Mouse (Mus musculus) monocyte, adult 2 months (primary cell): ENCODE results near the gene Actrt2.

ENCODE experiments used
- DNase-seq, 2 experiments: peaks; one replicate each; pipeline ENCODE4 v3.0.0; 2022; ENCODE audit warnings: low spot score in 2 of 2, low read depth in 1 of 2

Actrt2 gene

GRCm38 (mm10) chr4:154667767-154668166 lies at the start of gene Actrt2:
TSS of gene Actrt2 (minus strand) at chr4:154667867.
- no peak for DNase-seq

DNA sequence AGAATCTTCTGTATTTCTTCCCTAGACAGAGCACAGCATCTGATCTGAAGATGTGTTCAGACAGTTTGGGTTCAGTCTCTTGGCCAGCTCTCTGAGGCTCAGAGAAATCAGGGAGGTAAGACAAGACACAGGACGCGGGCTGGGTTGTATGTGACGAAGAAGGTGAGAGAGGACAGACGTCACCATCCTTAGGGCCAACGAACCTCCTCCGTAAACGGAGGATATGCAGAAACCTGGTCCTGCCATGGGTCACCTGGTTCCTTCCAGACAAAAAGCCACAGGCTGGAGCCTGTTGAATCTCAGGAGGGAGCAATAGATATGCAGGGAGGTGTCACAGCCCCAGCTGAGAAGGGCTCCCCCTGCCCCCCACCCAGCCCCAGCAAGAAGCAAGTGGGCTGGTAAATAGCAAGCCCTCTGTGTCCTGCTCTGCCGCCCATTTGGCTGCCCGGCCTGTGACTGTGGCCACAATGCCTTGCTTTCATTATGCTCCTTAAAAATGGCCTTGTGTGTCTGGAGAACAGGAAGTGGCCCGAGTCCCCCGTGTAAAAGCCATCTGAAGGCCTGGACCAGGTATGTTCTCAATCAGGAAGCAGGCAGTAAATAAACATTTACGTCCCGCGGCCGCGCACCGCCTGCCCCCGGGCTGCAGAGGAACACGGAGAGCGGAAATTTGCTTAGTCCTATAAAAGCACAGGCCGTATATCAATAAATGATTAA lies 41.9 kb upstream of the Actrt2 start:
- no peak for DNase-seq

DNA sequence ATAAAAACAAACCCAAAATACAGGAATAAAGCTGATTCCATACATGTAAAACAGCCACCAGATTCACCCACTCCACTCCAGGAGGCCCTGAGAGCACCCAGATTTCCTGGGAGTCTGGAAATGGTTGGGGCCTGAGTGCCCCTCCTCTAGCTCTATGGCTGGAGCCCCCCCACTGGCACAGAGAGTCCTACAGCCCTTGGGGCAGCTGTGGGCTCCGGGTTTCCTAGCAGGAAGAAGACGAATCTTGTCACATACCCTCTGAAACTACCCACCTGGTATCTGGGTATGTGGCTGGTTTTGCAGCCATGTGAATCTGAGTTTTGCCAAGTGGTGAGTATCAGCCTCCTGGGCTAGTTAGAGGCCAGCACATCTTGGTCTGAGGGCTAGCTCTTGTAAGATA lies 41.1 kb upstream of the Actrt2 start:
- no peak for DNase-seq

DNA sequence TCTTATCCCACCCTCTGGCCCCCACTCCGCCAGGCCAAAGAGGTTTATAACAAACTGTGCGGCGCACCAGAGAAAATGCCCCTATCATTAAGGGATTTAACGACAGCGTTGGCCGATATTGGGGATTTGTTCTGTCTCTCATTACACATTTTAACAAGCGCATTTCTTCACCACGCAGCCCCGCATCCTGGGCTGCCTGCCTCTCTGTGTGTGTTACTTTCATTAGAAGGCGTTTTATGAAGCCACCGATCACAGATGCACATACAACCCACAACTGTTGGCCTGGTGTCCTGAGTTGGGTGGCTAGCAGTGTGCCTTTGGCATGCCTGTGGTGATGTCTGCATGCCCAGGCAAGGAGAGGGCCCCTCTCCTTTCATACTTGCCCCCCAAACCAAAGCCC lies 40.6 kb upstream of the Actrt2 start:
- no peak for DNase-seq

- no peak for DNase-seq
These were observed 39.9 kb upstream of the Actrt2 start for GRCm38 (mm10) chr4:154707521-154707920.

DNA sequence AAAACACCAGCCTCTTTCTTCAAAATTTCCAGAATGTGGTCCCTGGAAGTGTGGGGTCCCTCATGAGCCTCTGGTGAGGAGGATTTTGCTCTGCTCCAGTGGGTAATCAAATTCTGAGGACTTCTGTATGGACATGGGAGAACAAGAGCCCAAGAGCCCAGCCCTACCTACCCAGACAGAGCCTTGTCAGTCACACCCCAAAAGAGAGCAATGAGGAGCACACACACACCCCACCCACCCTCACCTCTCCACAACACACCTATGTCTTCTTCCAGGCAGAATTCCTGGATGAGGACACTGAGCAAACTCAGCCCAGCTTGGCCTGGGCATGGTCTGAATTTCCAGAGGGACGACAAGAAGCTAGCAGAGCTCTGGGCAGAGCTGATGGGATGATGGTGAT lies 38.8 kb upstream of the Actrt2 start:
- DNase-seq, result no peak

- DNase-seq, result no peak
These were observed 38.0 kb upstream of the Actrt2 start for GRCm38 (mm10) chr4:154705681-154706080.

- no peak for DNase-seq
These were observed 37.4 kb upstream of the Actrt2 start for GRCm38 (mm10) chr4:154705056-154705455.

DNA sequence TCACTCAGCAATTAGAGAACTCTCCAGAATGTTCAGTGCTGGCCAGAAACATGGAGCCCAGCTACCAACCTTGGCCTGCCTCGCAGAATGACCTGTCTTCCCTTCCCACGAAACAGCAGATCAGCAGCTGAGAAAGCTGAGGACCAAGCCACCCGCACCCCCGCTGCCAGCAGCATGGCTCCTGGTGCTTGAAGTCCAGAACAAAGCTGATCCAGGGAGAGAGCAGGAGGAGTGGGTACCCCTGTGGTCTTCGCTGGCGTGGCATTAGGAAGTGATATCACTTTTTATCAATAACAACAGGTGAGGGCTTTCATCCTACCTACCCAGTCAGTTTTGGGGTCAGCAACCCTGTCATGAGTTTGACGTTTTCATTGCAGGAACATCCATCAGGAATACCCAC lies 36.9 kb upstream of the Actrt2 start:
- DNase-seq, result no peak

GRCm38 (mm10) chr4:154703426-154704070 lies 35.9 kb upstream of the Actrt2 start:
- no peak for DNase-seq

DNA sequence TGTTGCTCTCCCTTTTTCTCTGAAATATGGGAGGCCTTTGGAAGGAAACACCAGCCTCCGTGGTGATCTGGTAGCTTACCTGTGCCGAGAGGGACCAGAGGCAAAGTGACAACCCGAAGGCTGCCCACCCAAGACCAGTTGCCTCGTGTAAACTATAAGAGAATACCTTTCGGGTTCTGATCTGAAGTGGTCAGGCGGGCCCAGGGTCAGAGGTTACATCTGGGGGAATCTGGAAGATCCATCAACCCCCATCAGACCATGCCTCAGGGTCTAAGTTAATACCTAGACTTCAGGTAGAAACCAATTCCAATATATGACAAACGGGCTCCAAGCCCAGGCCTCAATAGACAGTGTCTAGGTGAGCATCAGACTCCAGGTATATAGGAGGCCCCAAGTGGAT lies 35.3 kb upstream of the Actrt2 start:
- no peak for DNase-seq

- no peak for DNase-seq
These were observed 34.5 kb upstream of the Actrt2 start for GRCm38 (mm10) chr4:154702186-154702585.

GRCm38 (mm10) chr4:154700921-154701412 lies 33.3 kb upstream of the Actrt2 start:
- no peak for DNase-seq

DNA sequence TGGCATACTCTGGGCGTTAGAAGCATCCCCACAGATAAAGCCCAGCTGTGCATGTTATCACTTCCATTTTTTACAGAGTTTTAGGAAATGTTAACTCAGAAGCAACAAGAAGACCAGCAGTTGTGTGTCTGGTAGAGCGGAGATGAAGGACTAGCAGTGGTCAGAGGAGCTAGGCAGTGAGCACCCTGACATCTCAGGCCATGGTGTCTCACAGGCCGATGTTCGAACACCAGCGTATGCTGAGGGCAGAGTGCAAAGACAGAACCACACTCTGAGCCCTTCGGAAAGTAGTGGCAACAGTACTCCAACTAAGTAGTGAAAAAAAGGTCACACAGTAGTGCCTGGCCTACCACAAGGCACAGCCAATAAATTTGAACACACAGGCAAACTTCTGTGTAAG lies 32.8 kb upstream of the Actrt2 start:
- DNase-seq, result no peak

DNA sequence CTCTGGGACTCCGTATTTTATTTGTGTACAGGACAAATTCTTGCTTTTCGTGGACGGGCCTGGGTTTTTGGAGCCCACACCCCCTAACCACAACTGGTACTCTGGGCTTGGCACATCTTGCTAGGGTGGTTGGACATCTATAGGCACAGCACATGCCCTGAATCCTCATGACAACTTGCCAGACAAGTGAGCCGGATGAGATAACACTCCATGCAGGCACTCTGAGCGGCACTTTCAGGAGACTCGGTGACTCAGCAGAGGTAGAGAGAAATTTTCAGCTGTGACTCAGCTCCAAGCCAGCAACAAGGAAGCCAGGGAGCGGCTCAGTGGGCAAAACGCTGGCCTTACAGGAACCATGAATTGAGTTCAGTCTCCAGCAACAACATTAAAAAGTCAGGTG lies 31.6 kb upstream of the Actrt2 start:
- no peak for DNase-seq

GRCm38 (mm10) chr4:154698631-154699030 lies 31.0 kb upstream of the Actrt2 start:
- DNase-seq, result no peak

- no peak for DNase-seq
These were observed 30.4 kb upstream of the Actrt2 start for GRCm38 (mm10) chr4:154698021-154698590.

DNA sequence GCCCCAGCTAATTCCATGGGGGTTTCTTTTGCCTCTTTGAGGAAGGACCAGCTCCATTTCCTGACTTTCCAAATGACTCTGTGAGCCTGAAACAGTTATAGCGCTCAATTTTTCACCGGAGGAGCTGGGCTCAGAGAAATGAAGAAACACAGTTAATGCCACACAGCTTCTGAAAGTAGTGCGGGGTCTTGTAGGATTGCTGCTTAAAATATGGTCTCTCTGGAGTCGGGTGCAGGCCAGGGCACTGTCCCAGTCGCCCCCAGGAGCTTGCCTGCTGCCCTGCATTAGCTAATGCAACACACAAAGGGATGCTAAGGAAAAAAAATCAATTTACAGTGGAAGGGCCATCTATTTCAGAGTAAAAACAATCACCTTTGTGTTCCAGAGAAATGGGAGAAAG lies 29.8 kb upstream of the Actrt2 start:
- DNase-seq, result no peak

DNA sequence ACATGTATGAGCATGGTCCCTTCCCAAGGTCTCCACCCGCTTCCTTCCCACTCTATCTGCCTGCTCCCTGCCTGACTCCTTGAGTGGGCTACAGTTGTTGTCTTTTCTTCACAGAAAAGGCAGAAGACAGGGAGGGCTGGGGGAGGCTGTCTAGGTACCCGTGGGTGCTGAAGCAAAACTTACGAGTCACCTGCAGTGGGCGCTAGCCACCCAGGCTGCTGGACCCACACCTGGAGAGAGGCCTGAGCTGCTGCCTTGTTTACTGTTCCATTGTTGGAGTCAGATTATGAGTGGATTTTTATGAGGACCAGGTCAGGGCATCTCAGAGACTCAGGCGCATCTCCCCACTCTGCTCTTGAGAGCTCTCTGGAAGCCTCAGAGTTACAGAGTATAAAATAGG lies 28.9 kb upstream of the Actrt2 start:
- DNase-seq, result no peak

DNA sequence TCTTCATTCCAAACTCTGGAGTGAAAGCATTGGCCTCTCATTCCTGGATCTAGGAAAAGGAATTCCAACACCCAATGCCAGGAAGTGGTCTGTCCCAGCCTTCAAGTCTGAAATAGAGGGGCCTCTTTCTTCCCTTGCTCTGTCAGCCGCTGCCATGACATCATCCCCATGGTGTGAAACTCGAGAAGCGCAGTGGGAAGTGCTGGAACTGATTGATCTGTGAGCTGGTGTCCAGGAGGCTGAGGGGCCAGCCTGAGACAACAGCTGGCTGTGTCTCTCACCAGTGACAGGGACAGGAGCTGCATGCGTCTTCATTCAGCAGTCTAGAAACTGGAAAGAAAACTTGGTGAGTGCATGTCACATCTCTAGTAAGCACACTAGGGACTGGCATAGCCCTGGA lies 28.5 kb upstream of the Actrt2 start:
- no peak for DNase-seq

GRCm38 (mm10) chr4:154694361-154694760 lies 26.7 kb upstream of the Actrt2 start:
- DNase-seq, result no peak

DNA sequence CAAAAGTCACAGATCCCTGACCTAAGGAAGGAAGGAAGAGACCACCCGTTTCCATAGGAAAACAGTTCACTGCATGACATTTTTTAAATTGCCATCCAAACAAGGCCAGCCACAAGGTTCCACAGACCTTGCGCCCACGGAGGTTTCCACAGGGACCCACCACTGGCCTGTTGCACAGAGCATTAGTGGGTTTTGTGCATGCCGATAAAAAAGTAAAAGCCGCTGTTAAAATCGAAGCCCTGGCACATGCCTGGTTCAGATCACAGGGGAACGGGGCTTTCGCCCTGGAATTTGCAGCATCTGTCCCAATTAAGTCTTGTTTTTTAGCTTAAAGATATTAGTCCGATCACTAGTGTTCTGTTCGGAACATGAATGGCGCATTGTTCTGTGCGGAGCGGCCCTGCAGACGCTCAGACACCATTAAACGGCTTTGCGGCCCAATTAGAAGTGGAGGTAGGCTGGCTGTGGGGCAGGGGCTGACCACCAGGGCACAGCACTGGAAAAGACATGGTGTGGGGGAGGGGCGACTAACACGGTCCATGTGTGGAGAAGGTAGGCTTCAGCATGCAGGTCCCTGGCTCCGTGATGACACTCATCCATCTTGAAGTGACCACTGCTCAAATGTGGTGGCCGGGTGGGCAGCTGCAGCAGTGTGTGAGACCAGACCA lies 25.8 kb upstream of the Actrt2 start:
- no peak for DNase-seq
